ENCODE assay signal across 14 mouse cellular contexts in the genomic region with DNA sequence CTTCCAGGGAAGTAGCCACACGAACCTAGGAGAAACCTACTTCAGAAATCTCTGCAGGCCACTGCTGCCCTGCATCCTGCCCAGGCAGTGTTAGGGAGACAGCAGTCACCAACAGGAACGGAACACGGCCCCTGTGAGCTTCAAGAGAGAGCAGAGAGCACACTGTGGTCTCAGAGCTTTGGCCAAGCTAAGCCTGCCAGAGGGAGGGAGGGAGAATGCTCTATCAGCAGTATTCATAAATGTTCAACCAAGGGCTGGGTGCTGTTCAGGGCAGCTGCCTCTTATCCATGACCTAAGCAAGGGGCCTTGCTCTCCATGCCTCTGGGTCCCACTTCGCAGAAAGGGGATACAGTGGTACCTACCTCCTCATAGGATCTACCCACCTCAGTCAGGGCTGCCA. TPM values are rescaled to one million over a fixed set of nuclear protein-coding genes. Genes with fewer than 3 reads are reported as not detected.
DNase-seq lines count a peak whose midpoint lies in the region; ATAC-seq and TF ChIP-seq lines count a peak whose summit lies in the region.
"Had no signal": no experiment of that assay in that cellular context is flagged by ENCODE, and none has a peak within 500 bp of the region (broad histone marks: within the 10 kb centered on the region; RNA-seq: fewer than 3 reads in every experiment).

No protein-coding gene starts in this region.

- peak overlapping the region; percentile 45; the same call in 1 of the 2 replicates for H3K9ac ChIP-seq in heart, embryonic 14.5 days (ENCODE audit: low read length)
- no peak overlapping the region for H3K9ac ChIP-seq in stomach, embryonic 14.5 days (replicated peaks; ENCODE audit: low read depth, low read length)
- H3K9ac ChIP-seq in stomach, postnatal 0 days (ENCODE audit: low read length), result no peak overlapping the region

- DNase-seq in heart, postnatal 4 days, result no peak
- DNase-seq in stomach, postnatal 0 days (ENCODE audit: low spot score), result no peak
- no peak for DNase-seq in limb, embryonic 10.5 days (ENCODE audit: low spot score)
- no peak for DNase-seq in spleen, postnatal 36 days (ENCODE audit: low spot score in 2 of 2)
- DNase-seq in left cerebral cortex, adult 9 months (ENCODE audit: low spot score in 2 of 2), result no peak
- no peak for DNase-seq in adrenal gland, adult 2 months
- DNase-seq: adrenal gland, postnatal 25 days; cerebellum, adult 18-20 months; gastrocnemius, postnatal 14 days; left cerebral cortex, postnatal 4 days had no signal

- TF ChIP-seq CTCF in stomach, postnatal 0 days (IDR thresholded peaks at IDR 0.05; ENCODE audit: low read depth), result no peak

- peak overlapping the region in 1 of 2 experiments; percentile 22; a peak in 2 of 4 replicates for H3K27ac ChIP-seq in heart, embryonic 14.5 days (replicated peaks in 1 of 2; ENCODE audit: control insufficient read depth in 1 of 2, insufficient read depth in 1 of 2, low read depth in 2 of 2, low read length in 2 of 2)
- H3K27ac ChIP-seq in stomach, embryonic 14.5 days (ENCODE audit: low read length), result peak overlapping the region; percentile 55; the same call in 1 of the 2 replicates
- H3K27ac ChIP-seq in stomach, postnatal 0 days (replicated peaks), result no peak overlapping the region; the same call in 1 of the 2 replicates
- H3K27ac ChIP-seq in limb, embryonic 10.5 days, result peak overlapping the region; percentile 63

- no peaks in the 10 kb centered on the region for H3K9me3 ChIP-seq in heart, embryonic 14.5 days (ENCODE audit: control insufficient read depth, low read length)
- H3K9me3 ChIP-seq in stomach, embryonic 14.5 days (ENCODE audit: control insufficient read depth, low read depth, low read length), result no peaks in the 10 kb centered on the region
- H3K9me3 ChIP-seq in stomach, postnatal 0 days (ENCODE audit: control insufficient read depth, low read length), result no peaks in the 10 kb centered on the region
- H3K9me3 ChIP-seq in limb, embryonic 10.5 days (replicated peaks), result no peaks in the 10 kb centered on the region

- WGBS in heart, embryonic 14.5 days, result 66% methylated on average over 4 of the region's 4 CpGs
- WGBS in stomach, embryonic 14.5 days, result 76% methylated on average over 4 of the region's 4 CpGs
- WGBS in stomach, postnatal 0 days, result 68% methylated on average over 4 of the region's 4 CpGs
- 87% methylated on average over 4 of the region's 4 CpGs for WGBS in limb, embryonic 10.5 days

- no peaks in the 10 kb centered on the region for H3K36me3 ChIP-seq in heart, embryonic 14.5 days (ENCODE audit: control insufficient read depth, insufficient read depth, low read length)
- no peaks in the 10 kb centered on the region for H3K36me3 ChIP-seq in stomach, embryonic 14.5 days (ENCODE audit: control insufficient read depth, insufficient read depth, low read length)
- H3K36me3 ChIP-seq in stomach, postnatal 0 days (ENCODE audit: control insufficient read depth, insufficient read depth, low read length), result no peaks in the 10 kb centered on the region
- H3K36me3 ChIP-seq in limb, embryonic 10.5 days, result no peaks in the 10 kb centered on the region

- peaks cover 65 to 79% of the 10 kb centered on the region in 2 experiments for H3K4me1 ChIP-seq in heart, embryonic 14.5 days (ENCODE audit: control insufficient read depth in 2 of 2, insufficient read depth in 2 of 2, low read length in 2 of 2)
- peaks cover 60% of the 10 kb centered on the region for H3K4me1 ChIP-seq in stomach, embryonic 14.5 days (ENCODE audit: control insufficient read depth, insufficient read depth, low read length)
- H3K4me1 ChIP-seq in stomach, postnatal 0 days (replicated peaks; ENCODE audit: control insufficient read depth, insufficient read depth), result peaks cover 7% of the 10 kb centered on the region; the same call in 1 of the 2 replicates
- peaks cover 84% of the 10 kb centered on the region for H3K4me1 ChIP-seq in limb, embryonic 10.5 days

- no peaks in the 10 kb centered on the region for H3K27me3 ChIP-seq in heart, embryonic 14.5 days (ENCODE audit: control insufficient read depth, insufficient read depth, low read length)
- H3K27me3 ChIP-seq in stomach, embryonic 14.5 days (ENCODE audit: control insufficient read depth, insufficient read depth, low read length), result no peaks in the 10 kb centered on the region
- H3K27me3 ChIP-seq in stomach, postnatal 0 days (ENCODE audit: control insufficient read depth, insufficient read depth, low read length), result no peaks in the 10 kb centered on the region
- no peaks in the 10 kb centered on the region for H3K27me3 ChIP-seq in limb, embryonic 10.5 days (ENCODE audit: low read depth, poor library complexity, severe bottlenecking)

- H3K4me3 ChIP-seq in heart, embryonic 14.5 days (ENCODE audit: control insufficient read depth in 1 of 2, insufficient read depth in 1 of 2, low read depth in 1 of 2, low read length in 2 of 2), result no peak overlapping the region
- H3K4me3 ChIP-seq in stomach, embryonic 14.5 days (ENCODE audit: low read depth, low read length), result no peak overlapping the region
- H3K4me3 ChIP-seq in stomach, postnatal 0 days (ENCODE audit: low read depth, low read length), result no peak overlapping the region
- H3K4me3 ChIP-seq in limb, embryonic 10.5 days, result no peak overlapping the region

- no peak overlapping the region for H3K4me2 ChIP-seq in heart, embryonic 14.5 days (ENCODE audit: low read length)
- no peak overlapping the region for H3K4me2 ChIP-seq in stomach, embryonic 14.5 days (replicated peaks; ENCODE audit: low read depth, low read length)
- H3K4me2 ChIP-seq in stomach, postnatal 0 days (replicated peaks; ENCODE audit: low read depth), result no peak overlapping the region

- no peak for ATAC-seq in heart, embryonic 14.5 days (ENCODE audit: insufficient number of reproducible peaks, insufficient read depth, low FRiP score, low read depth)
- no peak for ATAC-seq in stomach, embryonic 14.5 days (ENCODE audit: insufficient number of reproducible peaks, insufficient read depth, low FRiP score, low read depth)
- no peak for ATAC-seq in stomach, postnatal 0 days (ENCODE audit: low FRiP score, low TSS enrichment)
- ATAC-seq: CD4-positive, CD25-positive, alpha-beta regulatory T cell, adult 4 months had no signal

- no peak for TF ChIP-seq EP300 in stomach, postnatal 0 days (optimal IDR thresholded peaks at IDR 0.05)

RNA-seq across cellular contexts. Expression of a gene that starts 51.7 kb away (rescaled TPM):
- 45.1 and 48.2 TPM in 2 replicates for polyA plus RNA-seq in heart, embryonic 14.5 days (2014; fragmentation: Nextera tagmentation; extraction: Ambion mirVana)
- total RNA-seq in heart, postnatal 4 days (2021), result 10 to 100 TPM; 60.2 to 64.7 TPM
- 27.6 and 30.3 TPM in 2 replicates for polyA plus RNA-seq in stomach, embryonic 14.5 days (2014; fragmentation: Nextera tagmentation; extraction: Ambion mirVana)
- polyA plus RNA-seq in stomach, postnatal 0 days (2015; fragmentation: Nextera tagmentation; extraction: Ambion mirVana), result 8.2 and 8.7 TPM in 2 replicates
- polyA plus RNA-seq in limb, embryonic 10.5 days (2016; fragmentation: Nextera tagmentation; extraction: Ambion mirVana), result 9.9 and 13.4 TPM in 2 replicates
- 10 to 100 TPM; 48.1 to 57.7 TPM for total RNA-seq in adrenal gland, adult 2 months (2021)
- 156 and 192 TPM in 2 replicates for polyA plus RNA-seq in adrenal gland, adult 2 months (2012; rRNA removed)
- total RNA-seq: megakaryocyte progenitor cell, adult 5-6 weeks had no signal
